Mouse (Mus musculus): ENCODE results near the gene Plk5. TPM values are rescaled to one million over a fixed set of nuclear protein-coding genes. Genes with fewer than 3 reads are reported as not detected.
"Not testable (repeated sequence)": the region's sequence is repeated elsewhere in the genome, so short reads cannot be mapped to it uniquely, and the experiment has no call there.

The Plk5 gene
- total RNA-seq, 2 experiments from 2014 or later = not detected

- no peak for ATAC-seq (replicated peaks; ENCODE audit: low FRiP score, poor library complexity, severe bottlenecking)
Observed at GRCm38 (mm10) chr10:80330084-80330483, 26.2 kb upstream of the Plk5 start.

- no peak for ATAC-seq (replicated peaks; ENCODE audit: low FRiP score, poor library complexity, severe bottlenecking)
Observed at GRCm38 (mm10) chr10:80330888-80331287, 25.4 kb upstream of the Plk5 start.

GRCm38 (mm10) chr10:80331636-80332524, 24.4 kb upstream of the Plk5 start:
- ATAC-seq (replicated peaks; ENCODE audit: low FRiP score, poor library complexity, severe bottlenecking) = peak; percentile 80

- peak; percentile 3; the same call in 1 of the 2 replicates for ATAC-seq (replicated peaks; ENCODE audit: low FRiP score, poor library complexity, severe bottlenecking)
Observed at GRCm38 (mm10) chr10:80332525-80332989, 23.7 kb upstream of the Plk5 start.

- no peak for ATAC-seq (replicated peaks; ENCODE audit: low FRiP score, poor library complexity, severe bottlenecking)
Observed at GRCm38 (mm10) chr10:80336263-80336662, 20.0 kb upstream of the Plk5 start.

- ATAC-seq (replicated peaks; ENCODE audit: low FRiP score, poor library complexity, severe bottlenecking) = peak; percentile 63
Observed at GRCm38 (mm10) chr10:80339941-80340750, 16.1 kb upstream of the Plk5 start.

- ATAC-seq (replicated peaks; ENCODE audit: low FRiP score, poor library complexity, severe bottlenecking) = no peak
Observed at GRCm38 (mm10) chr10:80341026-80341425, 15.2 kb upstream of the Plk5 start.

DNA sequence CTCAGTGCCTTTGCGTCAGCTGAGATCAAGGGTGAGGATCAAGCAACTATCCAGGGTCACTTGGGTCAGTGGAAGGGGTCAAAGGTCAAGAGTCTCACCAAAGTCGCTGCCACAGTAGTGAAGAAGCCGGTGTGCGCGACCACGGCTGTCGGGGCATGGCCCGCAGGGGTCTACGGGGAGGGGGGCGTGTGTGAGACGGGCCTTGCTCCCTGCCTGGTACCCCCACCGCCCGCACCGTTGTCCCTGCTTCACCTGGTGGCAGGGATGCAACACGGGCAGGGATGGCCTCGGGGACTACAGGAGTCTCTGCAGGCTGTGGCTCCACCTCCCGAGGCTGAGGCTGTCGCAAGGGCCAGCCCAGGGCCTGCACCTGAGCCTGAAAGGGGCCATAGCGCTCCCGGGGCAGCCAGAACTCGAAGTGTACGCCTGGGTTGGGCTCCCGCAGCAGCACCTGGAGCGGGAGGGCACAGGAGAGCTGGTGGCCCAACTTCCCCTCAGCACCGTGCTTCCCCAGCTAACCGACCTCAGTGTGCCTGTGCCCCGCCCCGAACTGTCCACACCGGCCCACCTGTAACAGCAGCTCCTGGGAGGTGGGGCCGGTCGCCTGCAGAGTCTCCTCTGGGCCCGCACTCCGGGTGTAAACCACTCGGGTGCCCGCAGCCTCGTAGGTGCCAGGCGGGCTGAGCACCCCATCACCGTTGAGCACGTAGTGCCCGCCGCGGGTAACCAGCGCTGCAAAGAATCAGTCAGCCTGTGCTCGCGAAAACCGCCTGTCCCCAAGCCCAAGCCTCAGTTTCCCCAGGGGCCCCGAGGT, 14.6 kb upstream of the Plk5 start:
- no peak for ATAC-seq (replicated peaks; ENCODE audit: low FRiP score, poor library complexity, severe bottlenecking)

- ATAC-seq (replicated peaks; ENCODE audit: low FRiP score, poor library complexity, severe bottlenecking) = no peak
Observed at GRCm38 (mm10) chr10:80342305-80342748, 13.9 kb upstream of the Plk5 start.

- no peak for ATAC-seq (replicated peaks; ENCODE audit: low FRiP score, poor library complexity, severe bottlenecking)
Observed at GRCm38 (mm10) chr10:80342749-80343424, 13.4 kb upstream of the Plk5 start.

- ATAC-seq (replicated peaks; ENCODE audit: low FRiP score, poor library complexity, severe bottlenecking) = 0 out of 2 replicates have a peak, but pooled peaks have one; percentile 6
Observed at GRCm38 (mm10) chr10:80343425-80343895, 12.8 kb upstream of the Plk5 start.

DNA sequence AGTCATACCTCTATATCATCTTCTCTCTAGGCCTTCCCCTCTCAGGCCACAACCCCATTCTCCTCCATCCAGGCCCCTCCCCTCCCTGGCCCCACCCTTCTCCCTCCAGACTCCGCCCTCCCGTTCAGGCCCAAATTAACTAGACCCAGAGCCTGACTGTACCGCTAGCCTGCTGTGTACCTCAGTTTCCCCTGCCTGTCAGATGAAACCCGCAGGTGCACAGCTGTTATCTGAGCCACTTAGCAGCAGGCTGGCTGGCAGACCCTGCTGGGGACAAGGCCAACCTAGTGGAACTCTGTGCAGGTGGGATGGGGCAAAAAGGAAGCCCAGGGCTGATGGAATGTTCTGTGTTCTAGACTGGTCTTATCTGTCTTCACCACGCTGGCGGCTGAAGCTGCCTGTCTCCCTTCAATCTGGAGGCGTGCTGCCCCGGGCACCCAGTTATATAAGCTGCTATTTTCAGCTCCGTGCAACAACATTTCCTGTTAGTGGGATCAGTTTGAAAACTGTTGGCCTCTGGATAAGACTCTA, 12.1 kb upstream of the Plk5 start:
- peak; percentile 71 for ATAC-seq (replicated peaks; ENCODE audit: low FRiP score, poor library complexity, severe bottlenecking)

DNA sequence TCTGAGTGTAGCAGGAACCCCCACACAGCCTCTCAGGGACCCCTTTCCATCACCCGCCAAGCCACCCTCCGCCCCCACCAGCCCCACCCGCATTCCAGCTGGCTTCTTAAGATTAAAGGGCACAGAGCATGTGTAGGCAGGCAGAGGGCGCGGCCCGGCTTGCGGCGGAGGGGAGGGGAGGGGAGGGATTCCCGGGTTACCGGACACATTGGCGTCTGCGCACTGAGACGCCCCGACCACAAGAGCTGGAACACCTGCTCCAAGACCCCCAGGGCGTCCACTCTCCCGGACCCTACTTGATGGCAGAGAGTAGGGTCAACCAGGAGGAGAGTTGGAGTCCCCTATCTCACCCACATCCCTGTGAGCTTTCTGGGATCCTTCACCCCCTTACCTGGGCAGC, 11.1 kb upstream of the Plk5 start:
- ATAC-seq (replicated peaks; ENCODE audit: low FRiP score, poor library complexity, severe bottlenecking) = peak; percentile 41

- ATAC-seq (replicated peaks; ENCODE audit: low FRiP score, poor library complexity, severe bottlenecking) = not testable (repeated sequence)
Observed at GRCm38 (mm10) chr10:80345929-80346328, 10.3 kb upstream of the Plk5 start.

DNA sequence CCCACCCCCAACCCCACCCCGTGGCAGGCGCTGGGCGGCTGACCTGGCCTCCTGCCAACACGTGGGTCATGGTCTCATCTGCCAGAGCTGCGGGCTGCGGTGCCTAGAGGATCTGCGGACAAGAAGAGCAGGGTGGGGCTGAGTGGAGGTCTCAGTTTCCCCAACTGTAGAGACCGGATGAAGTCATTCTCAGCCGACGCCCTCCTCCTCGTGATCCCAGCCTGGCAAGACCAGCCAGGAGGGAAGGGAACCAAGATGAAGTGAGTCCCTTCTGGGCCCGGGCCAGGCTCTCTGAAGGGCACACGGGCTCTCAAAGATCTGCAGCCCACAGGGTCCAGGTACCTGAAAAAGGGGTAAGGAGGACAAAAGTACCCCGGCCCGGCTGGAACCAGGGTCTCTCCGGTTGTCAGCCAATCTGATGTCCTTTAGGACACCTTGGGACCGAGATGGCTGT, 8.7 kb upstream of the Plk5 start:
- ATAC-seq (replicated peaks; ENCODE audit: low FRiP score, poor library complexity, severe bottlenecking) = no peak

DNA sequence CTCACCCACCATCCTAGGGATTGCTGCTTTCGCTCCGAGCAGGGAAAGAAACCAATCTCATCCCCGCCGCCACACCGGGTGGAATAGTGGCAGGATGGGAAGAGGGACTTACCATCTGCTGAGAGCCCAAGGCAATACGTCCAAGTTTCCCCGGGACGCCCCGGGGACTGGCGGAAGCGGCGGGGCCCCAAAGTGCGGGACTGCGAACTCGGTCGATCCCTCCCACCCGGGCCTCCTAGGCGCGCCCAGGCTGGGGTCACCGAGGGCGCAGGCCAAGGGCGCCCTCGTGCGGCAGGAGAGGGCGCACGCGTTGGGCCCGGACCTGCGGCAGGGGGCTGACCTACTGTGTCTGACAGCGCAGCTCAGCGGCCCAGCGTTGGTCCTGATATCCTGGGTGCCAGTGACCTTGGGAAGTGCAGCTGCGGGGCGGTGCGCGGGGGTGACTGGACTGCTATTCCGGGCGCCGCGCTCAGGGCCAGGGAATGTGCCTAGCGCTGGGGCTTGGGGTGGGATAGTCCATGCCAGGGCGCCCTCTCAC, 7.9 kb upstream of the Plk5 start, which contains the start of gene Adamtsl5:
Adamtsl5 (minus strand) TSS at position 169 of the 538 bp plus-strand sequence.
- peak; percentile 20 for ATAC-seq (replicated peaks; ENCODE audit: low FRiP score, poor library complexity, severe bottlenecking)

GRCm38 (mm10) chr10:80348981-80349380, 7.3 kb upstream of the Plk5 start:
- ATAC-seq (replicated peaks; ENCODE audit: low FRiP score, poor library complexity, severe bottlenecking) = no peak

DNA sequence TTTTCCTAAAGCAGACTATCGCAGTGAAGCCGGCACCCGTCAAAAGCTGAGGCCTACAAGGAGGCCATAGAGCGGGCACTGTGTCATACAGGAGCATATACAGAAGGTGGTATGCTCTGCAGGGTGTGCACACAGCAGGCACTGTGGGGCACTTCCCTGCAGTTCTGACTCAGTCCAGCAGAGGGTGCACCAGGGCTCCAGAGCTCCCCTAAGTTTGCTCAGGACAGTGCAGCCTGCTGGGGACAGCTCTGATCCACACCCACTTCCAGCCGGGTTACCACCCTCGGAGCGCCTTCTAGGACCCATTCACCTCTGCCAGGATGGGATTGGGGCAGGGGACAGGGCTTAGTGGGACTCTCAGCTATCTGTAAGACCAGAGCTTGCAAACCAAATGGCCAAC, 6.0 kb upstream of the Plk5 start:
- ATAC-seq (replicated peaks; ENCODE audit: low FRiP score, poor library complexity, severe bottlenecking) = peak; percentile 78

Measured in erythroid progenitor cell, adult 5-6 weeks (primary cell).